Mouse (Mus musculus): ENCODE measurements at regions not wholly inside any gene's neighbourhood (a gene's known extent, or its start where the extent isn't known, plus 50 kb on each side); places are given as distances from the start of the nearest gene placed in this dataset.

GRCm38 (mm10) chr3:33911559-33911958 is 67.4 kb upstream of the Ccdc39 start:
- TF ChIP-seq CTCF (conservative IDR thresholded peaks at IDR 0.05; ENCODE audit: low read length) (no peak), POU5F1 (IDR thresholded peaks at IDR 0.05; ENCODE audit: borderline replicate concordance, low read length) (no peak), NANOG (IDR thresholded peaks at IDR 0.05; ENCODE audit: borderline replicate concordance, low read length) (no peak)

Data from E14TG2a.4 (cell line).